Mouse (Mus musculus) embryonic stem cell, embryonic (primary cell): ENCODE data around the gene Csnk2b.

Experiments
- CTCF ChIA-PET, 4 experiments: fragments of 300-600 bp in 2 of 4; fragments of 350-600 bp in 2 of 4; sonication (Branson Sonifier 250); formaldehyde crosslinking; loops; one replicate each; lab custom pipeline; 2022; ENCODE audit warnings: inconsistent platforms in 2 of 4; lab: Charles Lee
- POLR2A ChIA-PET, 4 experiments: fragments of 300-600 bp in 2 of 4; fragments of 350-600 bp in 2 of 4; sonication (Branson Sonifier 250); formaldehyde crosslinking; loops; one replicate each; lab custom pipeline; 2022; ENCODE audit warnings: antibody characterized with exemption in 4 of 4, inconsistent platforms in 1 of 4; lab: Charles Lee

Gene Csnk2b

GRCm38 (mm10) chr17:35094475-35095365 lies 27.1 kb downstream of the Csnk2b start:
- ChIA-PET POLR2A (interaction anchor here in 3 of 4 experiments (0.7 to 1.6 kb wide), 8 partner anchors 11 to 143 kb away, joined by 3 to 4 read pairs (median 3); partner anchors contain the start of genes Csnk2b (in 1 of the 3), Ddah2 (in 1 of the 3), Gpank1 (in 1 of the 3) and Ly6g6e (in 1 of the 3)), CTCF (no interaction called here)

- CTCF ChIA-PET = interaction anchor here in 2 of 4 experiments (0.6 to 1.0 kb wide), 2 partner anchors 76 kb away, joined by 3 read pairs; no protein-coding TSS in a partner anchor
- POLR2A ChIA-PET = interaction anchor here in 2 of 4 experiments (0.5 to 1.5 kb wide), 3 partner anchors 14 to 140 kb away, joined by 3 read pairs; no protein-coding TSS in a partner anchor
Measured at GRCm38 (mm10) chr17:35092403-35093198, 29.3 kb downstream of the Csnk2b start.

- ChIA-PET POLR2A (interaction anchor here in 1 of 4 experiments (0.6 to 3.1 kb wide), 4 partner anchors 10 to 64 kb away, joined by 3 to 11 read pairs (median 4); partner anchors contain the start of genes Csnk2b, Gpank1 and Ly6g6e), CTCF (interaction anchor here in 2 of 4 experiments (0.7 to 1.1 kb wide), 2 partner anchors 78 to 79 kb away, joined by 3 read pairs; no protein-coding TSS in a partner anchor)
Measured at GRCm38 (mm10) chr17:35090166-35090932, 31.5 kb downstream of the Csnk2b start.

- CTCF ChIA-PET = interaction anchor here (0.6 to 4.7 kb wide), 32 partner anchors 9 to 952 kb away, joined by 3 to 28 read pairs (median 4); partner anchors contain the start of genes Ddah2 (in 2 of the 4), Ehmt2 (in 1 of the 4), Ly6g6d (in 1 of the 4) and Ly6g6e (in 1 of the 4)
- POLR2A ChIA-PET = interaction anchor here (0.6 to 3.1 kb wide), 31 partner anchors 8 to 217 kb away, joined by 3 to 11 read pairs (median 3); partner anchors contain the start of genes Csnk2b (in 2 of the 4), Gpank1 (in 2 of the 4), D17H6S53E (in 1 of the 4) and Ddah2 (in 1 of the 4)
Measured at GRCm38 (mm10) chr17:35088825-35089644, 32.8 kb downstream of the Csnk2b start, which contains the start of gene Abhd16a. Gene Abhd16a, plus strand, starts transcription at chr17:35089263.

GRCm38 (mm10) chr17:35088151-35088550 lies 33.7 kb downstream of the Csnk2b start:
- POLR2A ChIA-PET = interaction anchor here in 3 of 4 experiments (0.6 to 3.1 kb wide), 28 partner anchors 9 to 484 kb away, joined by 3 to 11 read pairs (median 4); partner anchors contain the start of genes Ly6g6e (in 2 of the 3), Agpat1 (in 1 of the 3), Ddah2 (in 1 of the 3) and Msh5 (in 1 of the 3)
- CTCF ChIA-PET = interaction anchor here (0.6 to 4.7 kb wide), 32 partner anchors 8 to 1100 kb away, joined by 3 to 28 read pairs (median 4); partner anchors contain the start of genes Ddah2 (in 2 of the 4), Ehmt2 (in 1 of the 4), Ly6g6d (in 1 of the 4) and Ly6g6e (in 1 of the 4)

GRCm38 (mm10) chr17:35085208-35085865 lies 36.5 kb downstream of the Csnk2b start, which contains the start of gene Ly6g6f:
Gene Ly6g6f, minus strand, starts transcription at chr17:35085610.
- ChIA-PET POLR2A (interaction anchor here in 3 of 4 experiments (0.6 to 2.4 kb wide), 17 partner anchors 8 to 203 kb away, joined by 3 to 14 read pairs (median 3); partner anchors contain the start of genes Ly6g6e (in 2 of the 3), Ddx39b (in 1 of the 3), Gm20547 (in 1 of the 3) and Gpank1 (in 1 of the 3)), CTCF (interaction anchor here in 2 of 4 experiments (0.6 to 4.7 kb wide), 4 partner anchors 12 to 682 kb away, joined by 3 to 28 read pairs (median 4); no protein-coding TSS in a partner anchor)

- CTCF ChIA-PET = interaction anchor here in 2 of 4 experiments (0.6 to 1.6 kb wide), 3 partner anchors 13 to 402 kb away, joined by 3 to 6 read pairs (median 3); no protein-coding TSS in a partner anchor
- POLR2A ChIA-PET = interaction anchor here in 3 of 4 experiments (0.7 to 2.1 kb wide), 7 partner anchors 10 to 170 kb away, joined by 3 to 5 read pairs (median 4); partner anchors contain the start of genes Ddx39b (in 1 of the 3) and Msh5 (in 1 of the 3)
Measured at GRCm38 (mm10) chr17:35083929-35084497, 37.8 kb downstream of the Csnk2b start.

GRCm38 (mm10) chr17:35082841-35083576 lies 38.8 kb downstream of the Csnk2b start:
- ChIA-PET POLR2A (interaction anchor here in 3 of 4 experiments (0.7 to 1.5 kb wide), 5 partner anchors 11 to 158 kb away, joined by 3 to 4 read pairs (median 4); partner anchors contain the start of gene Ddx39b (in 1 of the 3)), CTCF (interaction anchor here in 2 of 4 experiments (0.5 to 1.6 kb wide), 4 partner anchors 14 to 810 kb away, joined by 3 to 6 read pairs (median 4); no protein-coding TSS in a partner anchor)

GRCm38 (mm10) chr17:35080710-35081109 lies 41.1 kb downstream of the Csnk2b start:
- POLR2A ChIA-PET = interaction anchor here in 2 of 4 experiments (1.2 to 2.1 kb wide), 4 partner anchors 9 to 128 kb away, joined by 4 to 7 read pairs (median 5); partner anchors contain the start of gene Ddah2 (in 1 of the 2)
- CTCF ChIA-PET = interaction anchor here in 1 of 4 experiments (0.6 to 1.1 kb wide), 3 partner anchors 9 to 164 kb away, joined by 3 to 4 read pairs (median 3); no protein-coding TSS in a partner anchor

GRCm38 (mm10) chr17:35080248-35080647 lies 41.6 kb downstream of the Csnk2b start:
- ChIA-PET POLR2A (interaction anchor here in 3 of 4 experiments (0.8 to 2.5 kb wide), 7 partner anchors 9 to 128 kb away, joined by 3 to 10 read pairs (median 5); partner anchors contain the start of gene Ddah2 (in 2 of the 3)), CTCF (interaction anchor here in 3 of 4 experiments (0.6 to 1.9 kb wide), 6 partner anchors 8 to 174 kb away, joined by 3 to 6 read pairs (median 4); partner anchors contain the start of genes Abhd16a (in 1 of the 3) and Ddah2 (in 1 of the 3))

GRCm38 (mm10) chr17:35079778-35080177 lies 42.1 kb downstream of the Csnk2b start:
- POLR2A ChIA-PET = interaction anchor here in 3 of 4 experiments (0.6 to 2.5 kb wide), 12 partner anchors 8 to 199 kb away, joined by 3 to 10 read pairs (median 4); partner anchors contain the start of gene Ddah2 (in 2 of the 3)
- CTCF ChIA-PET = interaction anchor here (0.6 to 1.9 kb wide), 6 partner anchors 9 to 274 kb away, joined by 3 to 6 read pairs (median 6); partner anchors contain the start of genes Abhd16a (in 1 of the 4), Ddah2 (in 1 of the 4) and Msh5 (in 1 of the 4)

- ChIA-PET CTCF (interaction anchor here in 2 of 4 experiments (0.6 to 3.0 kb wide), 4 partner anchors 11 to 431 kb away, joined by 4 to 13 read pairs (median 8); partner anchors contain the start of genes Abhd16a (in 1 of the 2) and Atf6b (in 1 of the 2)), POLR2A (interaction anchor here in 3 of 4 experiments (0.5 to 3.0 kb wide), 32 partner anchors 8 to 127 kb away, joined by 3 to 25 read pairs (median 5); partner anchors contain the start of genes Ddah2 (in 3 of the 3), Ly6g6f (in 3 of the 3), Abhd16a (in 2 of the 3) and Msh5 (in 2 of the 3))
Measured at GRCm38 (mm10) chr17:35077786-35078233, 44.0 kb downstream of the Csnk2b start, which contains the start of gene Ly6g6d. Gene Ly6g6d, minus strand, starts transcription at chr17:35078065.
